Mouse (Mus musculus): ENCODE results near the gene Bicd2.

The Bicd2 gene

DNA sequence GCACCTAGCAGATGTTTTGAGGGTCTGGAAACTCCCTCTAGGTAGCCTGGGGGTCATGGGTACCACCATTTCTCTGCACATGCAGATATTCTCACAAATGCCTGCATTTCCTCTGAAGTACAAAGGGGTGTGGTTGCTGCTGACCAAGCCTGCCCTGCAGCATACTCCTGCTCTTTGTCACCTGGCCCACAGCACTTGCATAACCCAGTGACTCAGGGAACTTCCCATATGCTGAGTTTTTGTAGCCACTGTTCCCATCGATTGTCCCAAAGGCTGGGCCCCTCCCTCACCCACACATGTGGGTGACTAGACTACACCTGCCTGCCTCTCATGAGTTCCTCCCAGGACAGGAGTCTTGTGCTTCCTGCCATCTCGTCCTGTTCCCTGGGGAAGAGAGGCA is 61.2 kb downstream of the Bicd2 start:
- no peak for DNase-seq

DNA sequence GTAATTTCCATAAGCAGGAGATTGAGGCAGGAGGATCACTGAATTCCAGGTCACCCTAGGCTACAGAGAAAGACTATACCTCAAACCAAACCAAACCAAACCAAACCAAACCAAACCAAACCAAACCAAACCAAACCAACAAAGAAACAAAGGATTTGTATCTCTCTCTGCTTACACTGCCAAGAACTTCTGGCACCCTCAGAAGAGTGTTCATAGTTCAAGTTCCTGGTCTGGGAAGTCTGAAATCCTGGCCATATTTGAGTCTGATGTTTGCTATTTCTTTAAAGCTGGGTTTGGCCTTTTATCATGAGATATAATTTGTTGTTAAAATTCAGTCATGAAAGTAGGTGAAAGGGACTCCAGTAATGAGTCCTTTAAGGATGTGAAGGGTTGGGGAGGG is 66.4 kb downstream of the Bicd2 start:
- no peak for DNase-seq

DNA sequence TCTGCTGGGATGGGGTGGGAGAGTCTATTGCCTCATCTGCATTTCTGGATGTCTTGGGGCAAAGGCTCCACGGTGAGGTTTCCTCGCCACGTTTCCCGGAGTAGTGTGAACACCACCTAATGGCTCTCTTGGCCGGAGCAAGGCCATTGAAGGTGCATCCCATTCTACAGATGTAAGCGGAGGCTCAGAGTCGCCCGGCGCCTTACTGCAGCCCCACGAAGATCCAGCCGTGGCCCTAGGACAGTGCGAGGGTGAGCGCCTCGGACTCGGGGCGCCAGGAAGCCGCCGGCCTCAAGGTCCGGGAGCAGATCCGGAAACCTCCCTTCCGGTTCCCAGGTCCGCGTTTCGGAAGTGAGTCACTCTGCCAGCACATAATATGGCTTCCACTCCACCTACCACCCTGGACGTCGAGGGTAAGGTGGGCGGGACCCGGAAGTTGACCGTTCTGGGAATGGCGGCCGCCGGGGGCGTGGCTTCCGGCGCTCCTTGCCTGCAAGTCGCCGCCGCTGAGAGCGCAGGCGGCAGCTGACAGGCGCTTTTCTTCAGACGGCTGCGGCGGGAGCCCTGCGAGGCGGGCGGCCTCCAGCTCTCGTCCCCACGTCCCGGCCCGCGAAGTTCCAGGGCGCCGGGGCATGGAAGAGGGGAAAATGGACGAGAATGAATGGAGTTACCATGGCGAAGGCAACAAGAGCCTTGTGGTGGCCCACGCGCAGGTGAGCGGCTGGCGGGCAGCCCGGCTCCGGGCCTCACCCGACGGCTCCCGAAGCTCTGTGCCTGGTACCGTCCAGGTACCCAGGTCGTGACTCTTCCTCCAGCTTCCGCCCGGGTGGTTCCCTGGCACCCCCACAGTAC is 79.6 kb downstream of the Bicd2 start, which contains the start of gene Ippk:
Ippk (plus strand) TSS at position 496 of the 852 bp plus-strand sequence.
- DNase-seq, result peak; percentile 98

DNA sequence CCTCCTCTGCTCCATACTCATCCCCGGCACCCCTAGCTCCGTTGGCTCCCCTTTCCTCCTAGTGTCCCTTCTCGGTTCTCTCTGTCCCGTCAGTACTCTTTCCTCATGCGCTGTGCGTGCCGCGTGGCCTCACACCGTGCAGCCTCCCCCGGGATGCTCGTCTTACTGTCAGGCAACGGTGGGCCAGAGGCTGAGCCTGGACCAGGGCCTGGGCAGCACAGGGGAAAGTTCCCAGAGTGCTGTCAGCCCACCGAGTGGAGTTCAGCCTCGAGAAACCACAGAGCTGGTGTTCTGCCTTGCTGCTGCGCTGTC is 80.2 kb downstream of the Bicd2 start:
- DNase-seq, result no peak

DNA sequence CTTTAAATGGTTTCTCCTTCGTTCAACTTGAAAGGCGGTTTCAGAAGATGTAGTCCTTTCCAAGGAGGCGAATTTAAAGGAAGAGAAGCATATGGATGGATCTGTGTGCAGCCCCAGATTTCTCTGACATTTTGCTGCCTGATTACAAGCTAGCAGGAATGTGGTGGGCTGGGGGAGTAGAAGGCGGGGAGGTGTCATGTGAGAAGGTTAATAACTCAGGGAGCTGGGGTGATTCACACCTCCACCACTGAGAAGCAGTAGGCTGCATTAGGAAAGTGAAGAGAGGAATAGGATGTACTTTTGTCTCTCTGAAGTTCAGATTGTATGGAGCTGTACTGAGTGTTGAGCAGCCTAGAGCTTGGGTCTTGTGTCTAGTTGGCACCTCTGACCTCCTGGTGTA is 80.6 kb downstream of the Bicd2 start:
- peak in 1 of 2 experiments; percentile 8 for DNase-seq

DNA sequence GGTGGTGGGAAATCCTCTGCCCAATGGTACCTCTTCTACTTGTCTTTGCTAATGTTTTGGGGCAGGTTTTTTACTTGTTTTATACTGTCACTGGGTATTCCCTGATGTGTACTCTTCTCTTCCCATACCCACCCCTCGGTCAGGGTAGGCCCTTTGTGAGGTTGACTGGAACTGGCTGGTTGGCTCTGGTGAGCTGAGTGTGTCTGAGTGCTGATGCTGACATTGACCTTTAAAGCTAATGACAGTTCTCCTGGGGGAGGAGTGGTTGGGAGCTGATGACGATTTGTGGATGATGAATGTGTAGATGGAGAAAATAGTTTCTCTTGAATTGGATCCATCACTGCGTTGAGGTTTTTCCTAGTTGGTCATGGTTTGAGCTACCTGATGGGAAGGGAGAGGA is 85.4 kb downstream of the Bicd2 start:
- DNase-seq, result no peak

DNA sequence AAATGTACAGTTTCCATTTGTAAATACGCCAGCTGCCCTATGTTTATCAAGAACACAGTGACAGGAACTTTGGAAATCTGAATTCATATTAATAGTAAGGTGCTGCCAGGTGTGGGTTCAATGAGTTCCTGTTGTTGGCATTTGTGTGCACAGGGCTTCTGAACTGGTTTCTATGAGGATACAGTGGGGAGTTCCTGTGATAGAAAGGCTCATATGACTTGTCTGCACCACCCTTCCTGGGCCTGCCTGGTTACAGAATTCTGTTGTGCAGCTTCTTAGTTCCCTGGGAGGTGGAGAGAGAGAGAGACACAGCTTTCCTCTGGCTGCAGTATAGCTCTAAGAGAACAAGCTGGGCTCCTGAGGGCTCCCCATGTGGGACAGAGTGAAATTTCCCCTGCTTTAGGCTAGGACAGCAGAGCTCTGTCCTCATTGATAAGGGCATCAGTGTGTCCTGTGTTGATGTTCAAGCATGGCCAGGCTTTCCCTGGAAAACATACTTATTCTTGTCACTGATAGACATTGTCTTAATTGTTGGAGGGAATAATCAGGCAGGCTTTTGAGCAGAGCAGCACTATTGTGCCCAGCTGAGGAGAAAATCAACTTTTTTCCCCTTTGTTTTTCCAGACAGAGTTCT is 86.8 kb downstream of the Bicd2 start:
- no peak for DNase-seq

DNA sequence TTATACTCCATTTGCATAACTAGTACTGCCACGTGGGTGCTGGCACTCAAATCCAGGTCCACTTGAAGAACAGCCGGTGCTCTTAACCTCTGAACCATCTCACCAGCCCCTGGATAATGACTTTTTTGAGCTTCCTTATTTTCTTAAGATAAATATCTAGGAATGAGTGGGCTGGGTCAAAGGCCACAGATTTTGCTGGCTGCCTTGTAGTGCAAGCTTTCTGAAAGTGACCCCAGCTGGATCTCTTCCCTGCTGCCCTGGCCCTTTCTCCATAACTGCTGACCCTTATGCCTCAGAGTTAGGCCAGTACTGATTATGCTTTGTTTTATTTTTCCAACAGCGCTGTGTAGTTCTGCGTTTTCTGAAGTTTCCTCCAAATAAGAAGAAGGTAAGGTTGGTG is 89.1 kb downstream of the Bicd2 start:
- no peak for DNase-seq

DNA sequence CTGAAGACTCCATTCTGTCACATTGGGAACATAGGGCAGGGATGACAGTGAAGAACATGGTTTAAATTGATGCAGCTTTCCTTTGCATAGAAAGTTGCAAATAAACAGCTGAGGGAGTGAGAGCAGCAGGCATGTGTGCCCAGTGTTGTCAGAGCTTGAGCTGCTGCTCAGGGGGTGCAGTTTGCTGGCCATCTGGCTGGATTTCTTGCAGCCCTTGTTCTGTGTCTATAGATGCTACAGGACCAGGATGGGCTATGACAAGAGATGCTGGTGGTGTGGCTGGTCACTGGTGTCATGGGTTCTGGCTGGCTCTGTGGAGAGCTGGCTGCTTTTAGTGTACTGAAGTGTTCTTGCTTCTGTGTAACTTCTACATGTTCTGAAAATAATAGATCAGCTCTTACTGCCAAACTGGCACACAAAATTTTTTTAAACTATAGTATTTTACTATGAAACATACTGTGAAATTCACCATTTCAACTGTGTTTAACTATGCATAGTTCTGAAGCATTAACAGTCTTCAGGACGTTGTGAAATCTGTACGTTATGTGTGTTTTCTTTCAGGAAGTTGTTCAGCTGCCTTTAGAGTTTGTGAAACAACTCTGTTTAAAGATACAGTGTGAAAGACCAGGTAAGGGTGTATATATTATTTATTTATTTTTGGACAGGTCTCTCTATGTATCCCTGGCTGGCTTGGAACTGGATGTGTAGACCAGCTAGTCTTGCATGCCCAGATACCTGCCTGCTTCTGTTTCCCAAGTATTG is 92.1 kb downstream of the Bicd2 start:
- no peak for DNase-seq

DNA sequence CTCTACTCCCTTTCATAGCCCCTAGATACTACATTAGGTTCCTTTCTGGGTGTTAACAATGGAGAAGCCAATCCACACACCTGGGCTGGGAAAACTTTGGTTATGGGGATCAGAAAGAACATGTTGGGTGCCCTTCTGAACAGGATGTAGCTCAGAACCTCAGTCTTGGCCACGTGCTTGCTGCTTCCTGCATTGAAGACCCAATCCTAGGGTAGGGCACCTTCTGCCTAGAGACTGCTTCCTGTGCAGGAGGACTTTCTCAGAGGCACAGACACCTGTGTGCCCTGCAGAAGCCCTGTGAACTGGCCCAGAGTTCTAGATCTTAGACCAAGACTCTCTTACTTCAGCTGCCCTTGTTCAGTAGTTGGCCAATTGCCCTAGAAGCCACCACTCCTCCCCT is 94.4 kb downstream of the Bicd2 start:
- no peak for DNase-seq

DNA sequence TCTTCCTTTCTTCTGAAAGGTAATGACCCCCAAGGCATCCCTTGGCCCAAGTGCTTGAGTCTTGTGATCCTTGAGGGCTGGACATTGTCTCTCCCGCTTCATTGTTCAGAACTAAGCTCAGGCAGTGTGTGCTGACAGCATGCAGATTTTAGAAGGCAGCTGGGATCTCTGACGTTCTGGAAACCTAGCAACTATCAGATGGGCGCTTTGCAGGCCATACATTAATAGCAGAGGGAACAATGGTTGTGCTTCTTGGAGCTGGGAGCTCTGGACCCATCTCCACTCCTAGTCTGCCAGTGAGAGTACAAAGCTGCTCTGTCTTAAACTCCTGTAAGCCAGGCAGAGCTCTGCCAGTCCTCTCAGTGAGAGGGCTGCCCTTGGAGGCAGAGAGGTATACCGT is 94.8 kb downstream of the Bicd2 start:
- no peak for DNase-seq
